ENCODE assay signal across 24 mouse cellular contexts in the genomic region with DNA sequence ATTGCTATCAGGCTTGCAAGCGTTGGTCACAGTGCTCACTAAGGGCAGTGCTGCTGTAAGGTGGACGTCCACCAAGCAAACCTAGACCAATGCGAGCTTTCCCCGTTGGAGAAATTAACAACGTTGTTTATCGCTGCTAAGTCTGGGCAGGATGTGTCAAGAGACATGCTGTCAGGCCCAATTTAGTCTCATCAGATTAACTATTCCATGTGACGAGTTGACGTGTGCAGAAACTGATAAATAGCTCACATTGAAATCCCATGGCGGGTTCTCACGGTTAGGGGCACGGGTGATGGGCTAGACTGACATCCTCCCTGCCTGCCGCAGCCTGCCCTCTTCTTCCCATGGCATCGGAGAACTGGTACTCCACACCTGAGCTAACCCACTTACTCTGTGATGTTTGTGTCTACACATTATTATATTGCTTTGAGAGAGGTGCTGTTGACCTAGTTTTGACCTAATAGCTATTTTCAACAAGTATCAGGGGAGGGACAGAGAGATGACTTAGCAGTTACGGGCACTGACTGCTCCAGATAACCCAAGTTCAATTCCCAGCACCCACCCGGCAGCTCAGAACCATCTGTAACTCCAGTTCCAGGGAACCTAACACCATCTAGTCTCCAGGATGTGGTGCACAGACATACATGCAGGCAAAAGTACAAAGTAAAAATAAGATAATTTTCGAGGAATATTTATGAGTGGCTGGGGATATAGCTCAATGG. TPM values are rescaled to one million over a fixed set of nuclear protein-coding genes. Genes with fewer than 3 reads are reported as not detected.
DNase-seq lines count a peak whose midpoint lies in the region; ATAC-seq and TF ChIP-seq lines count a peak whose summit lies in the region.
"Had no signal": no experiment of that assay in that cellular context is flagged by ENCODE, and none has a peak within 500 bp of the region (broad histone marks: within the 10 kb centered on the region; RNA-seq: fewer than 3 reads in every experiment).

No protein-coding gene starts in this region.

- H3K27me3 ChIP-seq in limb, embryonic 15.5 days, result no peaks in the 10 kb centered on the region
- H3K27me3 ChIP-seq in limb, embryonic 10.5 days (ENCODE audit: low read depth, poor library complexity, severe bottlenecking), result no peaks in the 10 kb centered on the region
- no peaks in the 10 kb centered on the region for H3K27me3 ChIP-seq in liver, embryonic 14.5 days (ENCODE audit: control insufficient read depth, insufficient read depth, low read length)
- no peaks in the 10 kb centered on the region for H3K27me3 ChIP-seq in kidney, embryonic 14.5 days (ENCODE audit: control insufficient read depth, insufficient read depth, low read length)
- H3K27me3 ChIP-seq: embryonic facial prominence, embryonic 13.5 days; heart, embryonic 13.5 days; hindbrain, embryonic 13.5 days had no signal

- H3K4me1 ChIP-seq in limb, embryonic 15.5 days, result peaks cover 30% of the 10 kb centered on the region
- peaks cover 26% of the 10 kb centered on the region for H3K4me1 ChIP-seq in limb, embryonic 10.5 days
- peaks cover 11 to 32% of the 10 kb centered on the region in 2 experiments for H3K4me1 ChIP-seq in liver, embryonic 14.5 days (replicated peaks; ENCODE audit: control insufficient read depth in 2 of 2, insufficient read depth in 2 of 2, low read length in 1 of 2)
- H3K4me1 ChIP-seq in kidney, embryonic 14.5 days (ENCODE audit: control insufficient read depth, insufficient read depth, low read length), result peaks cover 15% of the 10 kb centered on the region

- WGBS in limb, embryonic 15.5 days, result 86% methylated on average over 16 of the region's 16 CpGs
- WGBS in limb, embryonic 10.5 days, result 89% methylated on average over 16 of the region's 16 CpGs
- WGBS in liver, embryonic 14.5 days (ENCODE audit: insufficient replicate concordance), result 40% methylated on average over 16 of the region's 16 CpGs
- WGBS in kidney, embryonic 14.5 days, result 91% methylated on average over 16 of the region's 16 CpGs

- 0 out of 2 replicates have a peak overlapping the region, but pooled peaks have one; percentile 19 for H3K27ac ChIP-seq in limb, embryonic 15.5 days
- H3K27ac ChIP-seq in limb, embryonic 10.5 days, result no peak overlapping the region
- no peak overlapping the region for H3K27ac ChIP-seq in liver, embryonic 14.5 days
- no peak overlapping the region for H3K27ac ChIP-seq in kidney, embryonic 14.5 days (ENCODE audit: low read depth, low read length)
- H3K27ac ChIP-seq: embryonic facial prominence, embryonic 13.5 days; heart, embryonic 13.5 days; hindbrain, embryonic 13.5 days; left cerebral cortex, adult 2 months had no signal

- H3K9ac ChIP-seq in limb, embryonic 15.5 days, result no peak overlapping the region
- no peak overlapping the region for H3K9ac ChIP-seq in liver, embryonic 14.5 days (replicated peaks)
- H3K9ac ChIP-seq in kidney, embryonic 14.5 days (ENCODE audit: low read depth, low read length), result no peak overlapping the region
- H3K9ac ChIP-seq: embryonic facial prominence, embryonic 13.5 days; heart, embryonic 13.5 days; hindbrain, embryonic 13.5 days had no signal

- H3K9me3 ChIP-seq in limb, embryonic 15.5 days, result no peaks in the 10 kb centered on the region
- no peaks in the 10 kb centered on the region for H3K9me3 ChIP-seq in limb, embryonic 10.5 days (replicated peaks)
- H3K9me3 ChIP-seq in liver, embryonic 14.5 days (ENCODE audit: control insufficient read depth, low read length), result no peaks in the 10 kb centered on the region
- no peaks in the 10 kb centered on the region for H3K9me3 ChIP-seq in kidney, embryonic 14.5 days (ENCODE audit: control insufficient read depth, low read length)
- H3K9me3 ChIP-seq: embryonic facial prominence, embryonic 13.5 days; heart, embryonic 13.5 days; hindbrain, embryonic 13.5 days; midbrain, embryonic 10.5 days had no signal

- DNase-seq in limb, embryonic 10.5 days (ENCODE audit: low spot score), result no peak
- peak; percentile 28 for DNase-seq in c-Kit-positive CD71-positive TER-119-positive erythroid progenitor cells, embryonic 14.5 days (ENCODE audit: low spot score)
- DNase-seq in liver, embryonic 14.5 days (ENCODE audit: low read depth in 3 of 3, low spot score in 3 of 3), result no peak
- peak; percentile 16 for DNase-seq in retina, adult 2 months (ENCODE audit: low read depth, low spot score)
- DNase-seq in cerebellum, postnatal 14 days, result no peak
- no peak for DNase-seq in layer of hippocampus, postnatal 36 days
- DNase-seq: adrenal gland, postnatal 36 days; cerebellum, adult 18-20 months; cerebellum, postnatal 25 days; kidney, adult 11 months; kidney, postnatal 4 days; layer of hippocampus, adult 9-11 months; lung, adult 18-20 months; lung, postnatal 14 days; thymus, adult 18-20 months had no signal

- H3K4me2 ChIP-seq in limb, embryonic 15.5 days, result no peak overlapping the region
- peak overlapping the region; percentile 31; the same call in 1 of the 2 replicates for H3K4me2 ChIP-seq in liver, embryonic 14.5 days (ENCODE audit: low read depth)
- no peak overlapping the region for H3K4me2 ChIP-seq in kidney, embryonic 14.5 days (replicated peaks; ENCODE audit: low read depth, low read length)
- H3K4me2 ChIP-seq: embryonic facial prominence, embryonic 13.5 days; heart, embryonic 13.5 days; hindbrain, embryonic 13.5 days had no signal

- TF ChIP-seq CTCF in liver, embryonic 14.5 days (IDR thresholded peaks at IDR 0.05; ENCODE audit: low read depth), result no peak

- no peak overlapping the region for H3K4me3 ChIP-seq in limb, embryonic 15.5 days
- H3K4me3 ChIP-seq in limb, embryonic 10.5 days, result no peak overlapping the region
- H3K4me3 ChIP-seq in liver, embryonic 14.5 days (ENCODE audit: insufficient read depth in 1 of 2, low read depth in 2 of 2, low read length in 2 of 2), result no peak overlapping the region
- no peak overlapping the region for H3K4me3 ChIP-seq in kidney, embryonic 14.5 days (ENCODE audit: low read length)
- H3K4me3 ChIP-seq: embryonic facial prominence, embryonic 13.5 days; heart, embryonic 13.5 days; hindbrain, embryonic 13.5 days; left cerebral cortex, adult 2 months; midbrain, embryonic 10.5 days had no signal

- no peak; the same call in 1 of the 2 replicates for TF ChIP-seq EP300 in liver, embryonic 14.5 days (IDR thresholded peaks at IDR 0.05; ENCODE audit: low read depth)

- H3K36me3 ChIP-seq in limb, embryonic 15.5 days, result no peaks in the 10 kb centered on the region
- H3K36me3 ChIP-seq in limb, embryonic 10.5 days, result no peaks in the 10 kb centered on the region
- H3K36me3 ChIP-seq in liver, embryonic 14.5 days (replicated peaks; ENCODE audit: control insufficient read depth, insufficient read depth, low read depth), result no peaks in the 10 kb centered on the region
- H3K36me3 ChIP-seq in kidney, embryonic 14.5 days (ENCODE audit: control insufficient read depth, insufficient read depth, low read length), result no peaks in the 10 kb centered on the region
- H3K36me3 ChIP-seq: heart, embryonic 13.5 days; hindbrain, embryonic 13.5 days; midbrain, embryonic 10.5 days had no signal

- ATAC-seq in limb, embryonic 15.5 days (ENCODE audit: insufficient number of reproducible peaks, low FRiP score, low TSS enrichment, low read depth), result no peak
- peak; percentile 75 for ATAC-seq in liver, embryonic 14.5 days (ENCODE audit: insufficient read depth)
- no peak for ATAC-seq in kidney, embryonic 14.5 days (ENCODE audit: low FRiP score, low TSS enrichment)
- ATAC-seq: CD4-positive, CD25-positive, alpha-beta regulatory T cell, adult 4 months; forebrain, embryonic 14.5 days had no signal

RNA-seq across cellular contexts. Expression of a gene that starts 28.6 kb away (rescaled TPM):
- polyA plus RNA-seq in limb, embryonic 15.5 days (2015; fragmentation: Nextera tagmentation; extraction: Ambion mirVana), result 112 and 125 TPM in 2 replicates
- 34.6 and 42.8 TPM in 2 replicates for polyA plus RNA-seq in limb, embryonic 10.5 days (2016; fragmentation: Nextera tagmentation; extraction: Ambion mirVana)
- 22.5 and 35.5 TPM in 2 replicates for polyA plus RNA-seq in liver, embryonic 14.5 days (2012; rRNA removed)
- polyA plus RNA-seq in liver, embryonic 14.5 days (2014; fragmentation: Nextera tagmentation; extraction: Ambion mirVana), result 41.2 and 44.4 TPM in 2 replicates
- 1 to 10 TPM; 6.5 to 7.4 TPM for total RNA-seq in layer of hippocampus, postnatal 36 days (2021)
- 87.1 and 96.9 TPM in 2 replicates for polyA plus RNA-seq in kidney, embryonic 14.5 days (2014; fragmentation: Nextera tagmentation; extraction: Ambion mirVana)

Comparison
In these comparisons a context has a peak if more than half of its experiments do, and no peak if none do; other contexts are left out.
1. DNase-seq: peak in c-Kit-positive CD71-positive TER-119-positive erythroid progenitor cells, embryonic 14.5 days (single experiment) and retina, adult 2 months (single experiment); none in limb, embryonic 10.5 days (single experiment), liver, embryonic 14.5 days (0 of 3), cerebellum, postnatal 14 days (0 of 2) and layer of hippocampus, postnatal 36 days (0 of 2).